Mouse (Mus musculus) layer of hippocampus, adult 11-12 months (tissue): ENCODE measurements around the gene Mcoln2.
A peak's percentile ranks its signal among the peaks of the same experiment; 100 is the strongest.

ENCODE experiments used
- DNase-seq: peaks from one replicate; pipeline ENCODE4 v3.0.0; 2022; ENCODE audit warnings: low spot score

Gene Mcoln2

GRCm38 (mm10) chr3:146146131-146146530 is 3.5 kb upstream of the Mcoln2 start:
- DNase-seq, result no peak

GRCm38 (mm10) chr3:146150058-146150400 is 396 bp downstream of the Mcoln2 start:
- no peak for DNase-seq

DNA sequence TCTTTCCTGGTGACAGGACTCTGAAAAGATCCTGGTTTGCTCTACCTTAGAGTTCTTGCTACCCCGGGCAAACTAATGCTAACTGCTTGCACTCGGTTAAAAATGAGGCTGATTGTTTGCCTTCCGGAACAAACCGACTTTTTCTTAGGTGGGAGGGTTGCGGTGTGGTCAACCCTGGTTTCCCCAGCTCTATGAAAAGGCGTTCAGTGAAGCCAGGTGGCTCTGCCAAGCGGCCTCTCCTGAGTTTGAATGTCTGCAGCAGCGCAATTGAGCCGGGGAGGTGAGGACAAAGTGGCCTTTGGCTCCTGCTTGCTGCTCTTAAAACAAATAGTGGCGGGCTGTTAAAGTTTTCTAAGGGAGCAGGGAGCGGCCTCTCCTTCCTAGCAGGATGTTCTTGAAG is 927 bp downstream of the Mcoln2 start:
- DNase-seq, result no peak

DNA sequence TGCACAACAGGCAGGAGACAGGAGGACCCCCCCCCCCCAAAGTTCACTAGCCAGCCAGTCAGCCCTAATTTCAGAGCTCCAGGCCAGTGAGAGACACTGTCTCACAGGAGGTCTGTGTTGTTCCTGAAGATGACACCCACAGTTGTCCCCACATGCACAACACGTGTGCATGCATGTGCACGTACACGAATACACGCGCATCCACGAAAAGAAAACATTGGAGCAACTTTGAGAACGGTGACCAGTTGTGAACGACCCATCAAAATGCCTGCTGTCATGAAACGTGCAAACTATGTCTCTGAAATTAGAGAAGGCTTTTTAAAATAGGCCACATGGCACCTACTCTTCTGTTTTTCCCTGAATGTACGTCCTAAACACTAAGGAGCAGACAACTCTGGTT is 1.7 kb downstream of the Mcoln2 start:
- DNase-seq, result no peak

- DNase-seq, result no peak
Observed at GRCm38 (mm10) chr3:146151755-146152154, 2.1 kb downstream of the Mcoln2 start.

DNA sequence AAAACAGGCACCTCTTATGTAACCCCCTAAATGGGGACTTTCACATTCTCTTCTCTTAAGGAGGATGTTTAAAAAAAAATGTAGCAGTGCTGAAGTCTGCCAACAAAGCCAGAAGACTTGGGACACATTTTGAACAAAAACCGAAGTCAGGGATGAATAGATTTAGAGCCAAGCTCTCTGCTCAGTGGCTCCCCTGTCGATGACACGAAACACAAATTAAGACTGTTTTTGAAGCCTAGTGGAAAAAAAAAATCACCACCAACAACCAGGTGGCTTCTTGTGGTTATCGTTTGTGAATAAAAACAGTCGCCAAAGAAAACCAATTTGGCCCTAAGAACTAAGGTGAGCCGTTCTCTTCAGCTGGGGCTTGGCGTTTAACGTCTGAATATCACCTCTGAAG is 2.7 kb downstream of the Mcoln2 start:
- no peak for DNase-seq

- no peak for DNase-seq
Observed at GRCm38 (mm10) chr3:146152913-146153312, 3.3 kb downstream of the Mcoln2 start.

GRCm38 (mm10) chr3:146153862-146154611 is 4.4 kb downstream of the Mcoln2 start:
- no peak for DNase-seq

DNA sequence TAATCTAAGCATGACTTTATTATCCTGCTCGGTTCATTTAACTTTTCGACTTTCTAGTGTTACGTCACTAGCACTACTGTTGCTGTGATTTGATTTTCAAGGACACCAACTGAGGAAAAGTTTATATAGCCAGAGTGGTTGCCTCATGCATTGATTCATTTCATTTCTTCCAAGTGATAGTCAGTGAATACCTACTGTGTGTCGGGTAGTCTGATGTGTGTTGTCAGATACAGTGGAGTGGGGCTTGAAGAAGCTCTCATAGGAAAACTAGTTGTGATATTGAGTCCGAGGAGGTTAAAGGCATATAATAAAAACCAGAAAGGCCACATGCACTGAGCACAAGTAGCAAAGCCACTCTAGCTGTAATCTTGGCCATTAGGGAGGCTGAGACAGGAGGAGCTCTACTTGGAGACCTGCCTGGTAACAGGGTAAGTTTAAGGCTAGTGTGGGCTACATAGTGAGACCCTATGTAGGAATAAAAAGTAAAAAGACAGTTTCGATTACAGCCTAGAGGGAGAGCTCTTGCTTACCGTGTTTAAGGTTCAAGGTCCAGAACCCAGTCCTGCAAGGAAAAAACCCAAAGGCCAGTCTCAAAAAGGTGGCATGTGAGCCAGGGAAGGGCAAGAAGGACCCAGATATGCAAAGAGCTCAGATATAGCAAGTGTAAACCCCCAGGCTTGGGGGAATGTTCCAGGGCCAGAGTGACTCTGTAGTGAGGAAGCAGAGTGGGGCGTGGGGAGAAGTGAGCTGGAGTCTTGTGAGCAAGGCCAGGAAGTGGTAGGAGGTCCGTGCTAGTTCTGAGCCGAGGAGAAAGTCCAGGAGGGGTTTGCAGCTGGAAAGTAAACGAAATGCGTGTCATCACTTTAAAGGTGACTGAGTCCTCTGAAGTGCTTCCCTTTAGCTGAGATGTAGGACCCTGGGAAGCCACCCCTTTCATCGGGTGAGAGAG is 6.3 kb downstream of the Mcoln2 start:
- no peak for DNase-seq

DNA sequence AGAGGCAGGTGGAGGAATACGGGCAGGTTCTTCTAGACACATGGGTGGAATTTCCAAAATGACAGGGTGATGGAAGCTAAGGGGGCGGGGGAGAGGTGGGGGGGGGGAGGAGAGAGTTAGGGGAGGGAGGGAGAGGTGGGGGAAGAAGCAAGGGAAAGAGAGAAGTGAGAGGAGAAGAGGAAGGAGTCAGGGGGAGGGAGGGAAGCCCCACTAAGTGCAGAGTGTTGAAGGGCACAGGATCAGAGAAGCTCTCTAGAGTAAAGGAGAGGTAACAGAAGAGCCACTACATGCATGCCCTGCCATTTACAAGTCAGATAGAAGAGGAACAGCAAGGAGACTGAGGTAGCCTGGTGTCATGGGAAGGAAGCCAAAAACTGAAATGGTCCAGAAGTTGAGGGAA is 7.2 kb downstream of the Mcoln2 start:
- DNase-seq, result no peak

DNA sequence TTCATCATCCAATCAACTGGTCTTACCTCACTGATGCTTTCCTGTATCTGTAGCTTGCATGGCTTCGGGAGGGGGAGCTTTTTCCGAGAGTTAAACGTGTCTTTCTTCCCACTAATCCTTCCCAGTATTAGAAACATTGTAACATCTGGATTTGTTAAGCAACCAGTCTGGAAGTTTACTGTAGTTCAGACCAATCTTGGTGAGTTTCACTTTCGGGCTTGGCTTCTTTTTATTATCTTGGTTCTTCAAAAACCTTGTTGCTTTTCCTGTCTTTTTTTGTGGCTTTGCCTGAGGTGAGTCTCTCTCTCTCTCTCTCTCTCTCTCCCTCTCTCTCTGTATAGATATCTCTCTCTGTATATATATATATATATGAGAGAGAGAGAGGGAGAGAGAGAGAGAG is 8.4 kb downstream of the Mcoln2 start:
- DNase-seq, result no peak

DNA sequence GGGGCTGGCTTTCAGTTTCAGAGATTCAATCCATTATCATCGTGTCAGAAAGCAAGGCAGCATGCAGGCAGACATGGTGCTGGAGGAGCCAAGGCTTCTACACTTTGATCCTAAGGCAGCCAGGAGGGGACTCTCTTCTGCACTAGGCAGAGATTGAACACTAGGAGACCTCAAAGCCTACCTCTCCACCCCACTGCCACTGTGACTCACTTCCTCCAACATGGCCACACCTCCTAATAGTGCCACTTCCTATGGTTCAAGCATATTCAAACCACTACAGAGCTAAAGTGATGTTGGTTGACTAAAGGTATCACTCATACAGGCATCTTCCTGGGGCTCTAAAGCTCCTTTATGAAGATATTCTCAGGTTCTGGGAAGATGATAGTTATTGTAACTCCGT is 9.7 kb downstream of the Mcoln2 start:
- DNase-seq, result no peak

DNA sequence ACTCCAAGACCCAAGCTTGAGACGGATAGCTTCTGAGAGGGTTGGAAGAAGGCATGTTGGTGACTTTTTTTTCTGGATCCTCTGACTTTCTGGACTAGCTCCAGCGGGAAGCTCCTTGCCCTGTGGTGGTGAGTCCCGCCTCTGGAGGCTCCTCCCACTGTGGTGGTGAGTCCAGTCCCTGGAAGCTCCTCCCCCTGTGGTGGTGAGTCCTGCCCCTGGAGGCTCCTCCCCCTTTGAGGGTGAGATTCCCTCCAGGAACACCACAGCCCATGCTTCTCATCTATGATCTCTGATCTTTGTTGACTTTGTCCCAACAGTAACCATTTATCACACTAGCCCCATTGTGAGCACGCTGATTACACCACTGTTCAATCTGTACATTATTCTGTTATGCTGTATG is 12.6 kb downstream of the Mcoln2 start:
- DNase-seq, result no peak

- no peak for DNase-seq
Observed at GRCm38 (mm10) chr3:146169356-146169755, 19.7 kb downstream of the Mcoln2 start.

DNA sequence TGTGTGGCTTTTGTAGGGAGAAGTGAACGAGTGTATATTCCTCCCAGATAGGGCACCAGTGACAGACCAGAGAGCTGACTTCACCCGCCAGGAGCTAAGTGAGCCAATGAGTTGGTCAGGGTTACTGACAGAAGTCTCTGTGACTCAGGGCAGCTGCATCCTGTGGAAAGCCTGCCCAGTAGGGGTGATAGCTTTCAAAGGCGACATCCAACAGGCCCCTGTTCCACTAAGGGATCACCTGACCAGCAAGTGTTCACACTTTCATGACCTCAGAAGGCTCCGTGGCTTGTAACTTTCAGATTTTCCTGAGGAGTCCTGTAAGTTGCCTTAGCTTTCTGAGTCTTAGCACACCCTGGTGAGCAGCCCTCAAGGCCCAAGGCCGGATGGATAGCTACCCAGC is 23.4 kb downstream of the Mcoln2 start:
- no peak for DNase-seq

- DNase-seq, result no peak
Observed at GRCm38 (mm10) chr3:146174215-146174614, 24.6 kb downstream of the Mcoln2 start.

DNA sequence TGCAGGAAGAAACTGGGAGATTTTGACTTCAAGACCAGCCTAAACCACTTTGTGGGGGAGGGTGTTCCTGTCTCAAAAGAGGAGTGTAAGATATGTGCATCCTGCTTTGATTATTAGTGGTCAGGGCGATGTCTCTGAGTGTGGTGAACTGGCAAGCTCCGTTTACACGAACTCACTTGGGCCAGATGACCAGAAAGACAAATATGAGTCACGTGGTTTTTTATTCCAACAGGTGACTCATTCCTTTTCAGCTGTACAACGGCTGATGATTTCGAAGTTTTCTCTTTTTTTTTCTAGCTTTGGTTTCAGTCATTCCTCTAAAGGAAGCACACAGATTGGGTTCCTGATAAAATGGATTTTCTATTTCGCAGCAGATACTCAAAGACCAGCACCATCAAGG is 27.7 kb downstream of the Mcoln2 start:
- no peak for DNase-seq

DNA sequence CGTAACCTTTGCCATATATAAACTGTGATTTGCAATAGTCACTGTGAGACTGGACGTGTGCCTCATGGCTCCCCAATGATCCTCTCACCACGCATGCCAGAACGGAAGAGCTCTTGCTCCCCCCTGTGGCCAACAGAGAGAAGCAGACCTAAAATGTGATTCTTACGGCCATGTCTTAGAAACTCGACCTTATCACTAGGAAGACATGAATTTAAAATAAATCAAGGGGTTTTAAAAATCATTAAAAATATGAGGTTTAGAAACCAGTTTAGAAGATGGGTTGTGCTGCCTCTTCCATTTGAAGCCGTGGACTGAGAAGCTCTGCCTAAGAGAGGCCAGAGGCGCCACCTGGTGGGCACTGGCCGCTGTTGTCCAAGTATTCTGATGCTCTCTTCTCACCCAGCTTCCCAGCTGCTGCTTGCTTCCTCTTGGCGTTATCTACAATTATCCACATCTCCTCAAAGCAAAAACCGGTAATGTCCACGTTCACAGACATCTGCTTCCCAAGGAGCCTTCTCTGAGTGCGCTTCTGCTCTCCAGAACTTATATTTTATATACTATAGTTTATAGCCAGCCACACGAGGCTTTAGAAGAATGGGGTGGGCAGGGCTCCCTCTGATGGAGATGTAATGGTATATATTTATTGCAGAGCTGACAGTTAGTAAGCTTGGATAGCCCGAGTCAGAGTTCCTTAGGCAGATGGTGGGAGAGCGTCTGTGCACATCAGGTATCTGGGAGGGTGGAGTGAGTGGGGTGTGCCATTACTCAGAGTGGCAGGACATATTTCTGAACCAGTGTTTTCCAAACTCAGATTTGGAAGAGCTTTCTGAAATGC is 28.3 kb downstream of the Mcoln2 start:
- peak; percentile 85 for DNase-seq

GRCm38 (mm10) chr3:146180341-146180740 is 30.7 kb downstream of the Mcoln2 start:
- no peak for DNase-seq

GRCm38 (mm10) chr3:146180986-146181385 is 31.4 kb downstream of the Mcoln2 start:
- peak; percentile 56 for DNase-seq

GRCm38 (mm10) chr3:146184992-146185657 is 35.5 kb downstream of the Mcoln2 start:
- DNase-seq, result peak; percentile 79

GRCm38 (mm10) chr3:146186033-146186432 is 36.4 kb downstream of the Mcoln2 start:
- no peak for DNase-seq
